Mouse (Mus musculus): Measurements from ENCODE around the gene C2cd2.
"Not testable (repeated sequence)": the region's sequence is repeated elsewhere in the genome, so short reads cannot be mapped to it uniquely, and the experiment has no call there.

The C2cd2 gene

DNA sequence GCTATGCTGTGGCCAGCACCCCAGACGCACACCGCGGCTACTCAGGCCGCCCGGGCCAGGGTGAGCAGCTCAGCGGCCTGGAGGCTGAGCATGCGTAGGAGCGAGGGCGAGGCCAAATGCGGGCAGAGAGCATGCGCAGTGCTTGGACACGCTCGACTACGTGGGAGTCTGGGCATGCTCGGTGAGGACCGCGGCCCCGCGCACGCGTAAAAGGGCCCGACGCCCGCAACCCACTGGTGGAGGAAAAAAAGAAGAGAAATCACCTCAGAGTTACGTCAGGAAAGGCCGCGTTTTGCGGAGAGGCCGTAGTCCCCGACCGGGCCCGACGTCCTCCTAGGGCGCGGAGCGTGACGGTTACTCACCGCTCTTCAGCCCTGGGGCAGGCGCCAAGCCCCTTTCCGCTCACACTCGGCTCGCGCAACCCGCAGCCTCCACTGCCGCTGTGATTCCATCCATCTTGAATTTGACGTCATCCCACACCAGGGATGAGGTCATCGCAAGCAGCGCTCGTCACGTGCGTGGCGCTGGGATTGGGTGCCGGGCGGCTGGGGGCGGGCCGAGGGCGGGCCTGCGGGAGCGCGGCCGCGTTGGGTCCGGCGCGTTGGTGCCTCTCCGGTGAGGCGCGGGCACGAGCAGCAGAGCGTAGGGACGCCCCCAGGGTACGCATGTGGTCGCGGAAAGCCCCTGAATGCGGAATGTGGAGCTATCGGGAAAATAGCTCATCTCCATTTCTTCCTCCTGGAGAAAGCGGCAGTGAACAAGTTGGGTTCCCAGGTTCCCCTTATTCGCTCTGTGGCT is at the start of gene C2cd2, which contains the start of gene Zbtb21:
Gene C2cd2, minus strand, starts transcription at position 448 of the 798 bp plus-strand sequence.
Gene Zbtb21, minus strand, starts transcription at position 472 of the 798 bp plus-strand sequence.
- DNase-seq, result peak; percentile 98 to 99

DNA sequence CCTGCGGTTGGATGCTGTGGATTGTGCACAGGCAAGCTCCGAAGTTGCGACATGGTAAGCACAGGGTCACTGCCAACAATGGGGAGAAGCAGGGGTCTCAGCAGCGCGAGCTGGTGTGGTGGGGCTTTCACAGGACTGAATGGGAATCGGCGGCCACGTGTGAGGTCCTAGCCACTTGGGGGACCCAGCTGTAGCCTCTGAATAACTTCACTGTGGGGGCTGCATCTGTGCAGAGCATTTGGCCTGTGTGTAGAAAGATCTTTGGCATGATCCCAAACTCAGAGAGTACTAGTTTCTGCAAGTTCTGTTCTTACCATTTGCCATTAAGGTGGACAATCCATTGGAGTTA is 35.0 kb upstream of the C2cd2 start:
- DNase-seq, result not testable (repeated sequence)

DNA sequence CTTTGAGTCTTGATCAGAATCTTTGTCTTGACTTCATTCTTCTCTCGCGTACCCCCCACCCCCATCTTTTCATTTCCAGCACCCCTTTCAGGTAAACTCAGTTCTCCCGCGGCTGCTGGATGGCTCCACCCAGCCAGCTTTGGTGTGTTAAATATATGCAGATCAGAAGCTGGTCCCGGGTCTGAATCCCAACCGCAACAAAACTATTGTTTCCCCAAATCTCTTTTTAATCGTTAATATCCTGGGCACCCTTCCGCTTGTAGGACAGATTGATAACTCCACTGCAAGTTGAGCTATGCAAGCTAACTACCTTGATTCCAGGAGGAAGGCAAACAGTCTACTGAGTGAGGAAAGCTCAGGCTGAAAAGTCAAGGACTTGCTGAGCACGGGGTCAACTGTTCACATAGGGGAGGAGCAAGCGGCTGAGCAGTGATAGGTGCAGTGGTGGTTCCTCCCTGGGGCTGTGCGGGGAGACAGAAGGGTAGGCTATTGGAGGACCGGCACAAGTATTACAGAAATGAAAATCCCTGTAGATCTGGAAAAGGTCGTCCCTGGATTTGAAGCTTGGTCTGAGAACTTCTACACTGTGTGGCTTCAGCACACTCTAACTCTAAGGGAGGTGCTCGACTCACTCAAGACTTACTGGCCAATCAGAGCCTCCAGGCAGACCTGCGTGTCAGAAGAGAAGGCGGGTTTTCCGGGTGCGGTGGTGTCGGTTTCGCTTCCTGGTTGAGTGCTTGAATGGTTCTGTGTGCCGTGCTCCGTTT is 34.4 kb upstream of the C2cd2 start, which contains the start of gene B230307C23Rik:
Gene B230307C23Rik, plus strand, starts transcription at position 700 of the 767 bp plus-strand sequence.
- DNase-seq, result peak; percentile 78 to 83

DNA sequence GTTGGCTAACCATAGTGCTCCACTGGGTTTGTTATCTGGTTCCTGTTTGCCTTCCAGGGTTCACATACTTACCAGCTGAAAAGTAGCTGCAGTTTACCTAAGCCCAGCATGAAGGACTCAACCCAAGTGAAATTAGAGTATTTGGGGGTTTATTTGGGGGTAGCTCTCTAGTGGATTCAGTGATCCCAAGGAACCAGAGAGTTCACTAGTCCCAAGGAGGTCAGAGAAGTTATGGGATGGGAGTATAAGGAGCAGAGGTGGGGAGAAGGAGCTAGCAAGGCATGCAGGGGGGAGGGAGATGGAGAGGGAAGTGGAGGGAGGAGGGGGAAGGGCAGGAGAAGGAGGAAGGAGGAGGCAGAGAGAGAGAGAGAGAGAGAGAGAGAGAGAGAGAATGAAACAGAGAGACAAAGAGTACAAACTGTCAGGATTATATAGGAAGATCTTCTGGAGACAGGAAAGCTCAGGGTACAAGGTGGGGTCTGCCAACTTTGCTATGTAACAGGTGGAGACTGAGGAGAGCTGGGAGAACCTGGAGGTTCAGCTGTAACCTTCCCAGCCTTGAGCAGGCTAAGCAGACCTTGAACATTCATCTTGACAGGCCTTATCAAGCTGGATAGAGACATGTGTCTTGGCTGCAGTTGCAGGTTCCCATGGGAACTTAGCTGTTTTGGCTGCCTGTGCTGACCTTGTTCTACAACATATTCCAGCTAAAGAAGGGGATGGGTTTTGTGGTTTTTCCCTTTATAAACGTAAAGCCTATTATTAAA is 33.6 kb upstream of the C2cd2 start:
- DNase-seq, result no peak

DNA sequence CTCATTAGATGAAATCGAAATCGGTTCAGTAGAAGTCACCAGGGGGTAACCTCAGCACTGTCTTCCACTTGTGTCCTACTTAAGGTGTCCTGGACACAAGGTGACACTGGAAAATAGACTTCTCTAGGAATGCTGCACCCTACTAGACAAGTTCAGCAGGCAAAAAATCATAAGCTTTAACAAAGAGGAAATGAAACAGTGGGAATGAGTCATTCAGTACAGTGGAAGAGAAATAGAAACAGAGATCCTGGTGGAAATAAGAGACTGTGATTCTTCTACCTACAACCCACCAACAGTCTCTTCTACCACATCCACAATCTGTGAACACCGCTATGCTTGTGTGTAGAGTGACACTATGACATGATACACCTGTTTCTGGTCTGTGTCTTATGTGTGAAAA is 30.1 kb upstream of the C2cd2 start:
- DNase-seq, result not testable (repeated sequence)

DNA sequence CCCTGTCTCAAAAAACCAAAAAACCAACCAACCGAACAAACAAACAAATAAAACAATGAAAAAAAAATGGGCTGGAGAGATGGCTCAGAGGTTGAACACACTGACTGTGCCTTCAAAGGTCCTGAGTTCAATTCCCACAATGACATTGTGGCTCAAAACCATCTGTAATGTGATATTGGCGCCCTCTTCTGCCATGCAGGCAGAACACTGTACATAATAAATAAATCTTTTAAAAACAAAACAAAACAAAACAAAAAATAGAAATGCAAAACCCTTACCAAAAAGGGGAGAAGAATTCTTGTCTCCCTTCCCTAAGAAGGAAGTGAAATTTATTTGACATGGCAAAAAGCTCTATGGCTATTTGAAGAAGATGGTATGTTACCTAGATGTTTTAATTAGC is 29.1 kb upstream of the C2cd2 start:
- DNase-seq, result no peak

DNA sequence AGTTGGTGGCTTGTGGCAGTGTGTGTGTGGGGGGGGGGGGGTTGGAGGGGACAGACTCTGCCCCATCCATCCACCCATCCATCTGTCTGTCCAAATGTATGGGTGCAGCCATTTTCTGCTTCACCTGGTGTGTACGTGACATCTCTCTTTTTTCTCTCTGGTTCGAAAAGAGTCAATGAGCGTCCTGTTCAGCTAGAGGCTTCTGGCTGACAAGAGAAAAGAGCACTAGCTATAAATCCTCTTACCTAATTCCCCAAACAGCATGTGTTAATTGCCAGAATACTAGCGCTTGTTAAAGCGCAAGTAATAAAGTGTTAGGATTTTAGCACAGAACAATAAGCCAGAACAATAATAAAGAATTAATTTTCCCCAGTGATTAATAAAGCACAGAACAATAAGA is 22.2 kb upstream of the C2cd2 start:
- no peak for DNase-seq

DNA sequence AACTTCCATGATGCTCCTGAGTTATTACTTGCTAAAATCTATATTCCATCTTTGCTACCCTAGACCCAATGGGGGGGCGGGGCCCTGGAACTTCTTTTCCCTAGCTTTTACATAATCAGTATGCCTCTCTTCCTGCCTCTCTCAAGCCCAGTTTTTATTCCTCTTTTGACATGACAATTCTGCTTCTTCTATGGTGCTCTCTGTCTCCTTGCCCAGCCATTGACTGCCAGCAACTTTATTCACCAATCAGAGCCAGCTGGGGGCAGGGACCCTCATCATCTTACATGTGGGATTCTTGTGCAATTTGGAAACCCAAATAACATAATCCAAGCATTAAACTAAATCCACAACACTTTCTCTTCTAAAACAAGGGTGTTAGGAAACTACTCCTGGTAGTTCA is 19.0 kb upstream of the C2cd2 start:
- no peak for DNase-seq

DNA sequence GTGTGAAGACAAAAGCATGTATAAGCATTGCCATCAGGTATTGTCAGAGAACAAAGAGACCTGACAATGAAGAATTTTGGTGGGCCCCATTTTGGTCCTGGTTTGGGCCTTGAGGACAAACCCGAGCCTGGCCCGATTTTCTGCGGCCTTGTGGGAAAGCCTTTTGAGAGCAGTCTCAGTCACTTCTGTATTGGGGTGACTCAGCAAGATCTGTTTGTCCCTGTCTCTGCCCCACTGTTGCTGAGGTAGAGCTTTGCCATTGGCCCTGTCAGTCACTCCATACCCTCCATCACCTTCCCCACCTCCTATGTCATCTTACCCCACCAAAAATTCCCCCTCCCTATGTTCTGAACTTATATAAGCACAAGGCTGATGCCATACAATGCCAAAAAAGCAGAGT is 15.3 kb upstream of the C2cd2 start:
- no peak for DNase-seq

DNA sequence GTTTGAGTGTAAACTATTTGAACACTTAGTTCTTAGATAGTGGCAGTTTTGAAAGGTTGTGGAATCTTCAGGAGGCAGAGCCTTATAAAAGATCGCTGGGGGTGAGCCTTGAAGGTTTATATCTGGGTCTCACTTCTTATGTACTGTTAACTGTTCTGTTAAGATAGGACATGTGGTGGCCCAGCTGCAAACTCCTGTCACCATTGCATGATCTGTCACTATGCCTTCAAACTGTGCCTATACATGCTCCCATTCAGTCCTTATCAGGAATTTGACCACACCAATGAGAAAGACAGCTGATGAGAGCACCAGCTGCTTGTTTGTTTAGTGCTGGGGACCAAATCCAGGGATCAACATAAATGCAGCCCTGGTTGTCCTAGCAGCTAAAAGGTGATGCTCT is 14.9 kb upstream of the C2cd2 start:
- no peak for DNase-seq

DNA sequence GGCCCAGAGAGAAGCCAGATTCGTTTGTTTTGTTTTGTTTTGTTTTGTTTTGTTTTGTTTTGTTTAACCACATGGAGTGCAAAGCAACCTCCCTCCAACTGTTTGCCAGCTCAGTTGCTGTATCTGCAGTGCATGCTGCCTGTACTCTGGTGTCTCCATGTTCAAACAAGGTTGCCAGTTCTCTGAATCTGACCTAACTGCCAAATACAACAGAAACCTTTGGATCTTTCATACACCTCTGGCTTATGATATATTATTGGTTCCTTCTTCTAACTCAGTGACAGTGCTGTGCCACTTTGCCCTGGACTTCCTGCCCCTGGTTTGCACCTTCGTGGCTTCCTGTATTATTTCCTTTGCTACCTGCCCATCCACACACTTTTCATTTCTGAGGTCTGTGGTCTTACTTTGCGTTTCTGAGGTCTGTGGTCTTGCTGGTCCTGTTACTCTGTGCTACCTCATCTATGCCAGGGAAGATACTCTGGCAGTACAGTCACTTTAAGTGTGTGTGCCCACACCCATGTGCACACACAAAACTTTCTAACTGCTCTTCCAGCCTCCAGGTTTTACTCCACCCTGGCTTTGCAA is 1.6 kb upstream of the C2cd2 start:
- DNase-seq, result no peak

DNA sequence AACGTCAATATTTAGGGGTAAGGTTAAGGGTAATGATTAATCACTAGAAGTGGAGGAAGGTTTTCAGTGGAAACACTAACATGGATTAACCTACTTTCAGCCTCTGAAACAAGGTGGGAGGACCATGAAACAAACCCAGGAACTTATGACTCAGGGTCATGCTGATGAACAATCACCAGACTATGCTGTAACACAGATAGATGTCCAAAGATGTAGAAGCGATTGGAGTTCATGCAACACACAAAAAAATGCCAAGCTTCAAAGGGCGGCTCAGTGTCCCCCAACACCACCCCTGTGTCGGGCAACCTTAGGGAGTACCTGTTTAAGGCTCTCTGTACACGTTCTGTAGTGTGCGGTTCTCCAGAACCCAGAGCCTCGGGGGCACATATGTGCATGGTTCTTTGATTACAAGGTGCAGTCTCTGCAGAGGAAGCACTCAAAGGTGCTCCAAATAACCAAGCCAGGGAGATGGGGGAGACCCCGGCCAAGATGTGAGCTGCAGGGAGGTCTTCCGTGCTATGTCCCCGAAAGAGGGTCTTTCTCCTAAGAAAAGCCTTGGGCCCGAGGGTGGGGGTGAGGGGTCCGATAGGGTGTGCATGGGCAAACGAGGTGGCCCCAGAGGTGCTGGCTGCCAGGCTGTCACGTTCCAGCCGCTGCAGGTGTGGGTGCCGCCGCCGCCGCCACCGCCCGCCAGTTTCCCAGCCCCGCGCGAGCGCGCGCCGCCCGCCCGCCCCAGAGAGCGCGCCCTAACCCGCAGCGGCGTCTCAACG is 832 bp downstream of the C2cd2 start:
- no peak for DNase-seq

DNA sequence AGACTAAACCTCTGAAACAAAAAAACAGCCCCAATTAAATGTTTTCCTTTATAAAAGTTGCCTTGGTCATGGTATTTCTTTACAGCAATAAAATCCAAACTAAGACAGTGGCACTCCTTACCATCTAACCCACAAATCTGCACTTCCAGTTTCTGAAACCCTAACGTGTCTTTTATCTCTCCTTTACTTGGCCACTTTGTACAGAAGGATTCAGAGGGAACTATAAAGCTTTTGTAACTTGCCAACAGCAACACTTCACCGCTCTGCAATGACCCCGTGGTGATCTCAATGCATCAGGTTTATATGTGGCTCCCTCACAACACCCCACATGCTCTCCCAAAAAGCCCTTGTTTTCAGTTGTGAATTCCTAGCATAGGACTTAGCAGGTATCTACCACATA is 2.0 kb downstream of the C2cd2 start:
- DNase-seq, result no peak

DNA sequence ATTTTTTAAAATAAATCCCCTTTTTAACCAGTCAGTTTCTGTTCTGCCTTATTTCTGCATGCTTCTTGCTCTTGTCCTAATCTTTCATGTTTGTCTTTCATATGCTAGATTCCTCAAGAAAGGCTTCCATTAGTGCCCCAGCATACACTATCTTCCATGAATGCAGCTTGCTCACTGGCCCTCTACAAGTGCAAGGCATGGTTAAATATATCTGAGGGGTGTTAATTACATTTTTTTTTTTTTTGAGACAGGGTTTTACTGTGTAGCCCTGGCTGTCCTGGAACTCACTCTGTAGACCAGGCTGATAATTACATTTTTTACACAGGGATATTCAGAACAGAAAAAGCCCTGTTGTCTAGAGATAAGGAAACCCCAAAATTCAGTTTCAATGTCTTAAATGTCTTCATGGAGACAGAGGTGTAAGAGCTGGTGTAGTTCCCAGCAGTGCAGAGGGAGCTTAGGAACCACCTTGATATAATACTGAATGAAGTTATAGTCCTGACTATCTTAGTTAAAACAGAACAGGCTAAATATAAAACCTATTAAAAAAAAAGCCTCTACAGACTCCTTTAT is 3.9 kb downstream of the C2cd2 start:
- DNase-seq, result no peak

DNA sequence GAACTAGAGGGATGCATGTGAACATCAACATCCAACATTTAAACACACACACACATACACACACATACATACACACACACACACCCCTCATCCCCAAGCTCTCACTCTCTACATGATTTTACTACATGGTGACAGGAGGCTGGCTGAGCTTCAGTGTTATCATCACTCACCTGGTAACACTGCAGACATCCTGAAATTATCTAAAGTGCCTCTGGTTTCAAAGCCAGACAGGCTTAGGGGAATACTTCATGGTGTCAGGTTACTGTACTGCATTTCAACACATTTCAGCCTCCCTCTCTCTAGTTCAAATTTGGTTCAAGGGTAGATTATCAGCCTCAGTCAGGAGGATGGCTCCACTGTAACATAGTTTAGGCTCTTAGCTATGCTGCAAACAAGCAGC is 4.8 kb downstream of the C2cd2 start:
- DNase-seq, result no peak

DNA sequence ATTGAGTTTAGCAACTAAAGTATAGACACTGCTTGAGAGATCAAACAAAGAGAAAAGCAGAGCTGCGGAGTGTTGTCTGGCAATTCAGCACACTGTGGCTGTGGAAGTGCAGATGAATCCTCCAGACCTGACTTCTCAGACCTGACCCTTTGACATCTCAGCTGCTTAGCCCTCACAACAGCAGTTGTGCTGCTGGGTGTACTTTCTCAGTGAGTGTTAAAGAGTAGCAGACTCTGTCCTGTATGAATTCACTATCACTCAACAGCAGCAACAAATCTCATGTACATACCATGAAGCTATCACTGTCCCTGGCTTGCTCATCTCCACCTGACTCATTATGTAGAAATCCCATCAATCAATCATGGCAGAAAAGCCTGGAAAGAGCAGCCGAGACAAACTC is 6.4 kb downstream of the C2cd2 start:
- DNase-seq, result no peak

DNA sequence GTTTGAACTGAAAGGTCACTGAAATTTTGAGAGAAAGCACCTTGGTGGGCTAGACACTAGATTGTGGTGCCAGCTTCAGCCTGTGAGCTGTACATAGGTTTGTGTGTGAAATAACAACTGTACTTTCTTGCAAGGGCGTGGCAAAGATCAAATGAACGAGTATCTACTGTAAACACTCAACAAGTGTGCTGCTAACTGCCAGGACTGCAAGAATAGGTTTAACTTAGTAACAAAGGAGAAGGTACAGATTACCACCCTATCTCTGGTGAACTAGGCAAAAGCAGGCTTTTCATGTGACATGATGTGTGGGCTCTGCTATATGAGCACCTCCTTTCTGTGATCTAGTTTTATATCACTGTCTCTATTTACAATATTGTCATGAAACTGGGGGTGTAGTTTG is 9.1 kb downstream of the C2cd2 start:
- DNase-seq, result no peak

DNA sequence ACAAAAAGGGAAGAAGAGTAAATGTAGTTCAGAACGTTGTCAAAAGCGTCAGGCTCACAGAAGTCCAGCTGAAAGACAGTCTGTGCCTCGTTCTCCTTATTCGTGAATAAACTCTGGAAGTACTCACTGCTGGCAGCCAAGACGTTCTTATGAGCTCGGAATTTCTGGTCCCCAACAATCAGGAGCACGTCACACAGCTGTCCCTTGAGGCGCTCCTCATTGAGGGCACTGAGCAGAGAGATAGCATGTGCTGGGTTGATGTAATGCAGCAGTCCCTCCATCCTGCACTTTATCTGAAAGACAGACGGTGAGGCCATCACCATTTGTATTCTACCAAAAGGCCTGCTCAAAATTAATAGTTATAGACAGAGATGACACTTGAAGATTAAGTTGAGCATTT is 9.6 kb downstream of the C2cd2 start:
- no peak for DNase-seq

DNA sequence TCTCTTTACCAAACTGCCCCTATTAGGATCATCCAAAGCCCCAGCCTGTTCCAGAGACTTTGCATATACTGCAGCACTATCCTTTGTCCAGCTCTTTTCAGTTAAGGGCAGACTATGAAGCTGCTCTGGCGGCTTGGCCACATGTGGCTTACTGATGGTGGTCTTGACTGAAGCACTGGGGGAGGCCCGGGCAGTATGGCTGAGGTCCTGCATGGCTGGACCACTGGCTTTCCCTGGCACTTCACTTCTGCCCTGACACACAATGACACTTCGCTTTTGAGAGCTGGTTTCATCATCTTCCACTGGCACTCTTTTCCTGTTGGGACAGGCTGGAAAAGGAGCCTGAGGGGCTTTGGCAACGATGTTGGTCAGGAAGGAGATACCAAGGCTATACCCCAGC is 10.0 kb downstream of the C2cd2 start:
- no peak for DNase-seq

DNA sequence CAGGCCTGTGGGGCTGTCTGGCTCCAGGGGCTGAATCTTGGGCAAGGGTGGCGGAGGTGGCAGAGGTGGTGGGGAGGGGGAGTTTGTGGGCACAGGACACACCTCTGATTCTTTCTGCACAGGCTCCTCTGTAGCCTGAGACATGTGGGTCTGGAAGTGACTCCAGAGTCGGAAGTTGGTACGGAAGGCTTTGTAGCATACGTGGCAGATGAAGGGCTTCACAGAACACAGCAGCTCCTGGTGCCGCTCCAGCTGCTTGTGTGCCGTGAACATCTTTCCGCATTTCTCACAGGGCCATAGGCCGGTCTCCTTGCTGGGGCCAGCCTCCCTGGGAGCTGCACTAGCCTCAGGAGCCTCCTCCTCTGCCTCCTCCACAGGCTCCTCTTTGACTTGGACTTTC is 12.3 kb downstream of the C2cd2 start:
- DNase-seq, result no peak

DNA sequence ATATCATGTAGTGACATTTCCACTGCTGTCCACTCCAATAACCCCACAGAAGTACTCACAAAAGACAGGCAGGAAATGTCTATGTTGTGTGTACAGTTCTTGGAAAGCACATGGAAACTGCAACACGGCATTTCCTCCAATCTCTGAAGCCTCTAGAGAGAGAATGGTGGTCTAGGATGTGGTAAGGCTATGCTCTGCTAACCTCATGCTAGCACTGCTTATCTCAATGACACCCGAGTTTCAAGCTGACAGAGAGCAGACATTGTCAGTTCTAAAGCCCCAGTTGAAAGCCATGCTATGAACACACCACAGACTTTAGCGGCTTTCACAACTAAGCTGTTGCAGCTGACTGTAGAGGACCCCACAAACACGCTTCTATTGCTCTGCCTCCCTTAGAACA is 13.6 kb downstream of the C2cd2 start:
- DNase-seq, result no peak

DNA sequence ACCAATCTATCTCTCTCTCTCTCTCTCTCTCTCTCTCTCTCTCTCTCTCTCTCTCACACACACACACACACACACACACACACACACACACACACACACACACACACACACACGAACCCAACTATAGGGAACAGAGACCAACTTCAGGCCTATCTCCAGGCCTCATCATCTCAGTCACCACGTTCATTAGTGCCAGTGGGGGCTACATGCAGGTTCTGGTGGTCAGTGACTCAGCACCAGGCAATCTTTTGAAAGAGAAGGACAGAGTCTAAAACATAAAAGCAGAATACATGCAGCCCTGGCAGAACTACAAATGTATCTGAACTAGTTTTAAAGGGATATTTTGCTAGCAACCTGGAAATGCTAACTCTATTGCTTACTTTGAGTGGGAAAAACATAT is 15.4 kb downstream of the C2cd2 start:
- not testable (repeated sequence) for DNase-seq

Data from cerebellum, postnatal 25 days (tissue).